Comparison of ENCODE assay signal across 14 mouse cellular contexts in the genomic region with DNA sequence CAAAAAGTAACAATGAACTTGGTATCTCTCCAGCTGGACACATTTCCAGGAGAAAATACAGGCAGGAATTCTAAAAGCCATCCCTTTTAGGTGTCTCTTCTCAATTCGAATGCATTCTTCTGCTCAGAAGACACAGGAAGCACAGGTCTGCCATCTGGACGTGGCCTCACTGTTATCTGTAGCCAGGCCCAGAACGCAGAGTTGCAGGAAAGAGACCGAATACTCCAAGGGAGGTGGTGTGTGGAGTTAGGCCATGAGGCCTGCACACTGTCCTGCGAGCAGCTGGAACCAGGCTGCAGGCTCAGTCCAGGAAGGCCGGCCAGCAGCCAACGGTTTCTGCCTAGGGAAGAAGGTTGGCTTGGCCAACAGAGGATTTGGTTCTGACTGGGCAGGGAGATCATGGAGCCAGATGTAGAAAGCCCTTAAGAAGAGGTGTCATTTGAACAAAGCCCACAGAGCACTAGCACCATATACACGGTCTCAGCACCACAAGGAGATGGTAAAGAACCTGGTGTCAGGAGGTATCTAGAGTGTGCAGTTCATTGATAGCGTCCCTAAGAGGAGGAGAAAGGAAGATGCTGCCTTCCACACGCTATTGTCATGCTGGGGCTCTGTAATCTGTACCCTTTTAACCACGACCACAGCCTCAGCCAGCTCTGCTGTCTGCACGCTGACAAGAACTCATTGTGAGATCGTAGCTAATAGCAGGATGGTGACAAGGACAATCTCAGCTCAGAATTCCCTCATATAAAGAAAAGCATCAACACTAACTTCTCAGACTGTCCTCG. TPM values are rescaled to one million over a fixed set of nuclear protein-coding genes. Genes with fewer than 3 reads are reported as not detected.
A peak's percentile ranks its signal among the peaks of the same experiment; 100 is the strongest.
DNase-seq lines count a peak whose midpoint lies in the region; ATAC-seq lines count a peak whose summit lies in the region.
"Had no signal": no experiment of that assay in that cellular context is flagged by ENCODE, and none has a peak within 500 bp of the region (broad histone marks: within the 10 kb centered on the region; RNA-seq: fewer than 3 reads in every experiment).

No protein-coding gene starts in this region.

- WGBS in heart, embryonic 10.5 days: 63% methylated on average over 14 of the region's 14 CpGs
- 57% methylated on average over 14 of the region's 14 CpGs for WGBS in heart, embryonic 12.5 days
- WGBS in liver, embryonic 13.5 days (ENCODE audit: insufficient replicate concordance): 28% methylated on average over 14 of the region's 14 CpGs
- 90% methylated on average over 14 of the region's 14 CpGs for WGBS in hindbrain, embryonic 11.5 days

- no peaks in the 10 kb centered on the region for H3K27me3 ChIP-seq in heart, embryonic 10.5 days (ENCODE audit: insufficient read depth, poor library complexity, severe bottlenecking)
- H3K27me3 ChIP-seq in heart, embryonic 12.5 days (replicated peaks): no peaks in the 10 kb centered on the region
- H3K27me3 ChIP-seq in liver, embryonic 13.5 days: no peaks in the 10 kb centered on the region
- H3K27me3 ChIP-seq in hindbrain, embryonic 11.5 days (ENCODE audit: control insufficient read depth, insufficient read depth, low read length): no peaks in the 10 kb centered on the region
- H3K27me3 ChIP-seq: hindbrain, embryonic 13.5 days had no signal

- peak; percentile 94 for DNase-seq in heart, adult 11 months
- DNase-seq in heart, embryonic 10.5 days (ENCODE audit: low spot score): no peak
- no peak for DNase-seq in liver, embryonic 13.5 days
- DNase-seq in hindbrain, embryonic 11.5 days (ENCODE audit: low spot score): no peak
- DNase-seq in frontal cortex, adult 2 months (ENCODE audit: extremely low spot score in 1 of 2, low spot score in 1 of 2): no peak
- DNase-seq in embryo, embryonic 10.5 days (ENCODE audit: low spot score): no peak
- DNase-seq: B cell, adult 2 months; retina, postnatal 1 day; thymus, postnatal 36 days had no signal

- no peak overlapping the region for H3K27ac ChIP-seq in heart, embryonic 10.5 days
- H3K27ac ChIP-seq in heart, embryonic 12.5 days (ENCODE audit: poor library complexity, severe bottlenecking): peak overlapping the region; percentile 36; the same call in 1 of the 2 replicates
- H3K27ac ChIP-seq in liver, embryonic 13.5 days: no peak overlapping the region
- no peak overlapping the region for H3K27ac ChIP-seq in hindbrain, embryonic 11.5 days (ENCODE audit: low read depth, low read length)
- H3K27ac ChIP-seq: hindbrain, embryonic 13.5 days; kidney, postnatal 0 days had no signal

- no peaks in the 10 kb centered on the region for H3K9me3 ChIP-seq in heart, embryonic 10.5 days
- H3K9me3 ChIP-seq in heart, embryonic 12.5 days (replicated peaks): no peaks in the 10 kb centered on the region
- no peaks in the 10 kb centered on the region for H3K9me3 ChIP-seq in liver, embryonic 13.5 days (replicated peaks)
- H3K9me3 ChIP-seq in hindbrain, embryonic 11.5 days (ENCODE audit: control insufficient read depth, low read length): no peaks in the 10 kb centered on the region
- H3K9me3 ChIP-seq: hindbrain, embryonic 13.5 days had no signal

- H3K36me3 ChIP-seq in heart, embryonic 10.5 days: peaks cover 51% of the 10 kb centered on the region
- peaks cover 48% of the 10 kb centered on the region for H3K36me3 ChIP-seq in heart, embryonic 12.5 days
- peaks cover 13% of the 10 kb centered on the region; the same call in 1 of the 2 replicates for H3K36me3 ChIP-seq in liver, embryonic 13.5 days
- no peaks in the 10 kb centered on the region for H3K36me3 ChIP-seq in hindbrain, embryonic 11.5 days (ENCODE audit: control insufficient read depth, insufficient read depth, low read length)

- peak; percentile 68 for ATAC-seq in common myeloid progenitor, adult 5-6 weeks (replicated peaks; ENCODE audit: low read depth, poor library complexity, severe bottlenecking)
- ATAC-seq in heart, embryonic 12.5 days (ENCODE audit: insufficient number of reproducible peaks, low FRiP score): no peak; the same call in 1 of the 2 replicates
- ATAC-seq in liver, embryonic 13.5 days (ENCODE audit: low read depth): peak; percentile 70
- ATAC-seq in hindbrain, embryonic 11.5 days (ENCODE audit: low FRiP score): no peak

- H3K4me3 ChIP-seq in heart, embryonic 10.5 days: no peak overlapping the region
- no peak overlapping the region for H3K4me3 ChIP-seq in heart, embryonic 12.5 days
- H3K4me3 ChIP-seq in liver, embryonic 13.5 days (replicated peaks): no peak overlapping the region
- no peak overlapping the region for H3K4me3 ChIP-seq in hindbrain, embryonic 11.5 days (ENCODE audit: low read depth, low read length)
- H3K4me3 ChIP-seq: hindbrain, embryonic 13.5 days had no signal

- H3K9ac ChIP-seq in heart, embryonic 12.5 days: no peak overlapping the region
- H3K9ac ChIP-seq in liver, embryonic 13.5 days: no peak overlapping the region
- no peak overlapping the region for H3K9ac ChIP-seq in hindbrain, embryonic 11.5 days (ENCODE audit: low read depth, low read length)
- H3K9ac ChIP-seq: hindbrain, embryonic 13.5 days had no signal

- H3K4me1 ChIP-seq in heart, embryonic 10.5 days: peaks cover 46% of the 10 kb centered on the region
- peaks cover 52% of the 10 kb centered on the region for H3K4me1 ChIP-seq in heart, embryonic 12.5 days (replicated peaks)
- H3K4me1 ChIP-seq in liver, embryonic 13.5 days (replicated peaks): peaks cover 21% of the 10 kb centered on the region
- H3K4me1 ChIP-seq in hindbrain, embryonic 11.5 days (replicated peaks; ENCODE audit: control insufficient read depth, insufficient read depth, low read length): no peaks in the 10 kb centered on the region

- no peak overlapping the region for H3K4me2 ChIP-seq in heart, embryonic 12.5 days
- no peak overlapping the region for H3K4me2 ChIP-seq in liver, embryonic 13.5 days
- H3K4me2 ChIP-seq in hindbrain, embryonic 11.5 days (replicated peaks; ENCODE audit: low read depth, low read length): no peak overlapping the region
- H3K4me2 ChIP-seq: hindbrain, embryonic 13.5 days; midbrain, embryonic 11.5 days had no signal

RNA-seq across cellular contexts. Expression of gene Mpzl1, which starts 41.8 kb away (rescaled TPM):
- polyA plus RNA-seq in heart, embryonic 10.5 days (2016; fragmentation: Nextera tagmentation; extraction: Ambion mirVana): 138 and 170 TPM in 2 replicates
- 2.0 and 9.5 TPM in 2 replicates for total RNA-seq in common myeloid progenitor, adult 5-6 weeks (2017)
- 126 and 135 TPM in 2 replicates for polyA plus RNA-seq in heart, embryonic 12.5 days (2016; fragmentation: Nextera tagmentation; extraction: Ambion mirVana)
- polyA plus RNA-seq in liver, embryonic 13.5 days (2015; fragmentation: Nextera tagmentation; extraction: Ambion mirVana): 31.9 and 36.0 TPM in 2 replicates
- polyA plus RNA-seq in hindbrain, embryonic 11.5 days (2014; fragmentation: Nextera tagmentation; extraction: Ambion mirVana): 149 and 150 TPM in 2 replicates
- 41.2 and 41.7 TPM in 2 replicates for polyA plus RNA-seq in frontal cortex, adult 2 months (2012; rRNA removed)

Comparison
In these comparisons a context has a peak if more than half of its experiments do, and no peak if none do; other contexts are left out.
1. ATAC-seq: peak in common myeloid progenitor, adult 5-6 weeks (single experiment) and liver, embryonic 13.5 days (single experiment); none in heart, embryonic 12.5 days (single experiment) and hindbrain, embryonic 11.5 days (single experiment).